Mouse (Mus musculus) lung, postnatal 10 days (tissue): Measurements from ENCODE around the gene Gpr132.

Experiments used
- DNase-seq: peaks from one replicate; pipeline ENCODE4 v3.0.0; 2021

Gene Gpr132

DNA sequence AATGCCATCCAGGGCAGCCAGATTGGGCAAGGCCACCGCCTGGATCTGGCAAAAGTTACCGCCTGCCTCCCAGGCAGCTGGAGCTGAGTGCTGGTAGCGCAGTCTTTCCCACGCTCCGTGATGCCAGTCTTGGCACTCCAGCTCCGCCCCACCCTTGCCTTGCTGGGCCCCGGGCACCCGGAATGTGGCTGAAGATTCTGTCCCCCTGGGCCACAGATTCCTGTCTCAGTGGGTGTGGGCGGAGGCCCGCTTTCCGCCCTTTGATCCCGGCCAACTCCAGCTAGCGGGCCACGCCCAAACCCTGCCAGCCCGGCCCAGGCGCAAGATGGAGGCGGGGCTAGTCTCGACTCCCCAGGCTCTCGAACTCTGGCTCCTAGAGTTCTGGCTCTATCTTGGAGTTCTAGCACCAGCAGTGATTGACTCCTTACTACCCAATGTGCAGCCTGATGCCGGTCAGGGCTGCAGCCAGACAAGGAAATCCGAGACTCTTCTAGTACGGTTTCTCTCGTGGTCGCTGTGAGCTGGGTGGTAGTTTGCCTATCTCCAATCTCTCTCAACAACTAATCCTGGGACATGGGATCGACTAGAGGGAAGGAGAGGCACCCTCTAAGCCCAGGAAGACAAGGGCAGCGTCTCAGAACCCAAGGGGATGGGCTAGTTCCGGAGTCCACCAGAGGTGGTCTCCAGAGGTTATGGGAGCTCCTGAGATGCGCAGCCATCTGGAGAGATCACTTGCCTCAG, 8.5 kb upstream of the Gpr132 start:
- DNase-seq = peak; percentile 87

DNA sequence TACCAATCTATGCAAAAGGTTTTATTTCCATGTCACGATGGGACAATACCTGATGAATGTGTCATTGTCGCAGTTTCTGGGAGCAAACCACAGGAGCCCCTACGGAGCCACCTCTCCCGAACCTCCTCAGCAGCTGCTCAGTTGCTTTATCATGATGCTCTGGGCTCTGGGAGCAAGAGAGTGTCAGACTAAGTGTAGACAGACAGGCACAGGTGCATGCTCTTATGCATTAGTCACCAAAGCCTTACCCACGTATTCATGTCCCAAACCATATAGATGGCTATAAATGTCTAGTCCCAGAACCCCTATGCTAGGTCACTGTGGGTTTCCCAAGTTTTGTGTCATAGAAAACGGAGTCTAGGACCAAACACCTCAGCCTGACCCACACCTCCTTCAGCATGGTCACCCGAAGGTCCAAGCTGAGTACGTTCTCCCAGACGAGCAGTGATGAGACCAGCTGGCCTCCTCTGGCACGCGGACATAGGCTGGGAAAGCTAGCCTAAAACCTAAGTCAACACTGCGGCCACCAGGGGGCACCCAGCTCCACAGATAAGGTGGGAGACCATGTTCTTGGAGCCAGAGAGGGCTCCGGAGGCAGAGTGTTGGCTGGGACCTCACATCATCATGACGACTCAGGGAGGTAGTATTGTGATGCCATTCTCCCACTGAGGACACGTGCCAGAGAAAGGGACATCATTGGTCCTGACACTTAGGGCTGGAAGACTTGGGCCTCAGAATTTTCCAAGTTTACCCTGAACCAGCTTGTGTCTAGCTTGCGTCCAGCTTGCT, 7.4 kb upstream of the Gpr132 start:
- DNase-seq = peak; percentile 96

DNA sequence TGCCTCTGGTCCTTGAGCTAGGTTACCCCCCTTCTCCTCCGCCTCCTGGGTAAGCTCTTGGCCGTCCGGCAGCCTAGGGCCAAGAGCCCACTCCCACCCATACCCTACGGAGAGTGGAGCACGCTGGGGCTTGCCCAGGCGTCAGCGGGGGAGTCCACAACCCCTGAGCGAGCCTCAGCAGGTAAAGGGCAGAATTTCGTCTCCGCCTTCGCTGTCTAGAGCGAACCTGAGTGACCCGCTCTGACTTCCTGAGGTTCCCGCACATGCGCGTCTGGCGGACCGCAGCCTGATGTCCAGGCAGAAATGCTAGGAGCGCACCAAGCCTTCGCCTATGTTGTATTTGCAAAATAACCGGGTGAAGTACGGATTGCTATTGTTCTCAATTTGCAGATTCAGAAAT, 6.2 kb upstream of the Gpr132 start:
- no peak for DNase-seq

DNA sequence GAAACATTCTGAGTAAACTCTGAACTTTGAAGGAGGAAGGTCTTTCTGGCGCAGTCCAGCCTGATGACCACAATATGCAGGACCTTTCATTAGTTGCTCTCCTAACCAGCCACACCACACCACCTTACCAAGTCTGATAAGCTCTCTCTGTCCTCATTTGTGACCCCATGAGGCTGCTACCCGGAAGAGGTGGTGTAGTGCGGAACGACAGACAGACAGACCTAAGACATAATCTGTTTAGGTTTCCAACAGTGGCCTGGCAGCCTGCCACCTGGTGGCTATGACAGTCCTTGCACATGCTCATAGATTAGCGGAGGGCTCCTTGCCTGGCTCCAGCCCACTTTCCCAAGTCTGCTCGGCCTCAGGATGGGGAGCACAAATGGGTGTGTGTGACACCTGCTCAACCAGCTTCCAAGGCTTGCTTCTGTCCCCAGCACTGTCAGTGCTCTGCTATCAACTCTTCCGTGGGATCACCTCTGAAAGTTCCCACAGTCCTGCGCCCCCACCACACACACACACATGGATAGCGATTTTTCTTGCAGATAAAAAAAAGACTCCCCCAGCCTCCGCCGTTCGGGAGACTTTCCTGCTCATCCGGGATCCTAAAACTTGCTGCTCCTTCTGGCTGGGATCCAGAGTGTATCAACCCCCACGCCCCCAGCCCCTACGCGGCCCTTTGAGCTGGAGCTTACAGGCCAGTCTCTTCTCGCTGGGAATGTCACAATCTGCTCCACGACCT, 5.6 kb upstream of the Gpr132 start:
- DNase-seq = peak; percentile 85

DNA sequence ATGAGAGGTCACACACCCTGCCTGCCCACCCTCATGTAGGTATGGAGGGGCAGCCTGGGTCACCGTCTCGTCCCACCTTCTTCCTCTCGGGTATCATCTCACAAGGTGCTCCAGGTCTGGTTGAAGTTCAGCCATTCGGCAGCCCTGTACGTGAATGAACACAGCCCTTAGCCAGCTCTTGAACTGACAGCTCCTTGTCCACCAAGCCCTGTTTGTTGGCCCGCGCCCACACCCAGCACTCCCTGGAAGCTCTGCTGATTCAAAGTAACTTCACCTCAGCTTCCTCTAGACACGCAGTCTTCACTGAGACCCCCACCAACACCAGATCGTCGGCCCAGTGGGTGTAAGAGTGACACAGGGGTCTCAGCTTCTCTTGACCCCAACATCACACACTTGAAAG, 5.0 kb upstream of the Gpr132 start:
- DNase-seq = no peak

DNA sequence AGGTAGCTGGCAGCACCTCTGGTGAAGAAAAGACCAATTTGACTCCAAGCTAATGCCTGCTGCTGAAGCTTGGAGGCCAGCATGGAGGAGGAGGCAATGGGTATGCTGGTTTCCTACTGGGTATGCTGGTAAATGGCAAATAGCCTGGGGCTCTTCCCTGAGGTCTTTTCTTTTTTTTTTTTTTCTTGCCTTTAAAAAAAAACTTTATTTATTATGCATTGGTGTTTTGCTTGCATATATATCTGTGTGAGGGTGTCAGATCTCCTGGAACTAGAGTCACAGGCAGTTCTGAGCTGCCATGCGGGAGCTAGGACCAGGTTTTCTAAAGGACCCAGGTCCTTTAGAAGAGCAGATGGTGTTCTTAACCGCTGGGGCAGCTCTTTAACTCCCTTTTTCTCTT, 3.2 kb upstream of the Gpr132 start:
- no peak for DNase-seq

DNA sequence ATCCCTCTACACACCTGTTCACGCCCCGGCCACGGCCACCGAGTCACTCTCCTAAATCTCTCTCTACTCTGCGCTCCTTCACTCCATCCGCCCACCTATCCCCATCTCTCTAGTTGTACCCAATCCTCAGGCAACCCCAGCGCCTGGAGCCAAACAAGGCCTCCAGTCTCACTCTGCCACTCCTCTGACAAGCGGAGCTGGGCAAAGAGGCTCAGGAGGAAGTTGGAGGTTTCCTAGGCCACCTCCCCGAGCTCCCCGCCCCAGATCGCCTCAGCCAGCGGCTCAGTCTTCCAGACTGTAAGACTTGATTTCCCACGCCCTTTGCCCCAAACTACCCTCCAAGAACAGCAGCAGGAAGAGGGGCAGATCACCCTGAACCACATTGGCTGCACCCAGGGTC, 2.7 kb upstream of the Gpr132 start:
- no peak for DNase-seq

DNA sequence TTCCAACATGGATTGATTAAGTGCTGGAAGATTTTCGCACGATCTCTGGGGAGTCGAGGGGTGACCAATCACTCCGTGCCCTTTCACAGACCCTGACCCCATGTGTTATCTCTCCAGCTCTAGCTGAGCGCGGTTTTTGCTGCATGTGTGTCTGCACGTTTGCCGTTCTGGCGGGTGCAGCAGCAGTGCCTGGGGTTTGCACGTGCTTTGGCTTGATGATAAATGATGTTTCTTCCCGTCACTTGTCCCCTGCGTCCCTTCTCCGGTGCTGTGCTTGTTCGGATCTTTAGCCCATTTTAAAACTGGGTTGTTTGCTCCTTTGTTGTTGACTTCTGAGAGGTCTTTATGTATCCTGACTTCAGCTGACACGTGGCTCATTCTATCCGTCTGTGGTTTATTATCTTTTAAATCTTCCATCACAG, 1.8 kb upstream of the Gpr132 start:
- no peak for DNase-seq

DNA sequence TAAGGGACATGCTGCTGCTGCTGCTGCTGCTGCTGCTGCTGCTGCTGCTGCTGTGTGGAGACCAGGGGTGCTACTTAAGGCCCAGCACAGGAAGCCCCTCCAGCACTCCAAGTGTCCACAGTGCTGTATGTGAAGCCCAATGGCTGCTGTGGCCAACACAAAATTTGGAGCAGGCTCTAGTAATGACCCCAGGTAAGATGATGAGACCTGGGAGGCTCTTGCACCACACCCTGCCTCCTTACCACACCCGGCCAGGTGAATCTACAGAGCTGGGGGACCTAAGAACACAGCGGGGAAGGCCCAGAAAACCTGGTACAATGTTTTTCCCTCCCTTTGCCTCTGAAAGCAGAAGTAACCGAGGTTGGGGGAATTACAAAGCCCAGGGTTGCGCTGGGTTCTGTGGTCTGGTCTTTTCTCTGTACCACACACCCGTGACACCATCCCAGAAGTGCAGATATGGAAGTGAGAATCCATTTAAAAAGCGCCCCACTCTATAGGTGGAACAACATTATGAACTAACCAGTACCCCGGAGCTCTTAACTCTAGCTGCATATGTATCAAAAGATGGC, 838 bp downstream of the Gpr132 start:
- no peak for DNase-seq

DNA sequence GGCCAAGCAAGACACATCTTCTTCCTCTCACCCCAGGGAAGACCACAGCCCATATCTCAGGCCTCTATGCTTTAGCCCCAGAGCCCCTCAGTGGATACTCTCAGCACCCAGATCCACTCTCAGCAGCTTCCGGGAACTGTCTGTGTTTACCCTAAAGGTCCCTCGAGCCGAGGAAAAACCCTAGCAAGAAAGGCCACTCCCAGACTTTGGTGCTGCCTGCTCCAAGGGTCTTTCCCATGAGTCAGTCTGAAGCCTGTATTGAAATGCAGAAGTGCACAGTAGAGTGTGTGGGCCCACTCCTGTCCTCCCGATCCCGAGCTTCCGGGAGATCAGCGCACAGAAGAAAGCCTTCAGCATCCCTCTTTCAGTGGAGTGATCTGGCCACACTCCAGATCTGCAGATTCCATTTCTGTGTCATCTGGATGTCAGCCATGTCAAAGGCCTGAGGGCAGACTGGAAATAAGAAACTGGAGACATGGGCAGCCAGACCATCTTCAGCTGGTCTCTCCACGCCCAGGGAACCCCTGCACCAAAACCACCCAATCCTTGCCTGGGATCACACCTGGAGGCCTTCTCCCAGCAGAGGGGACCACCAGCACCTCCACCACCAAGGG, 1.5 kb downstream of the Gpr132 start:
- DNase-seq = peak; percentile 55

DNA sequence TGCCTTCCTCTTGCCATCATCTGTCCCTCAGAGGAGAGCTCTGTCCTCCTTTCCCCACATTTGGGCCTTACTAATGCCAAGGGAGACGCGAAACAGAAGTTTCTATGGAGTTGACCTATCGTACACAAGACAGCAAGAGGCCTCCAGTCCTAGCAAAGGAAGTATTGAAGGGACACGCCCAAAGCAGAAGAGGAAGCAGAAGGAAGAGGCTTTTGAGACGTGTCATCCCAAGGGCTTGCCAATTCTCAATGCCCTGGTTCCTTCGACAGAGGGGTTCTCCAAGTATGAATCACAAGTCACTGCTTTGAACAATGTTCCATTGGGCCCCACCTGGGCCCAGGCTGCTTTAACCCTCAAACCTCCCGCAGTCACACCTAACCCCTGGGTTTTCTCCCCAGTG, 3.2 kb downstream of the Gpr132 start:
- no peak for DNase-seq

DNA sequence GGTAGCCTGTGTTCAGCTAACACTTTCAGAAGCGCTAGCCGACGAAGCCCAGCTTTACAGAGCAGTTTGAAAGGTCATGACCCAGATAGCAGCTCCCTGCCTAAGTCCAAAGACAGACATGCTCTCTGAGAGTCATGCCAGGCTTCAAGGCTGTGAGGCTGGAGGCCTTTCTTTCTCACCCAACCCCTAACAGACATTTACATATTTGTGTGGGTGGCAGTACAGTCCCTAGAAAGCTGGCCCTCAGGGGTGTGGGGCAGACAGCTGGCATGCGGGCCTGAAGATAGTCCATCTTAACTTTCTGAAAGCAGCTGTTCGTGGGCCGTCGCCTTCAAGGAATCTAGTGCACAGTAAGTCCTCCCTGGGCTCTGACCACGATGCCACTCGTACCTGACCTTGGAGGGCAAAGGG, 6.1 kb downstream of the Gpr132 start:
- peak; percentile 69 for DNase-seq

DNA sequence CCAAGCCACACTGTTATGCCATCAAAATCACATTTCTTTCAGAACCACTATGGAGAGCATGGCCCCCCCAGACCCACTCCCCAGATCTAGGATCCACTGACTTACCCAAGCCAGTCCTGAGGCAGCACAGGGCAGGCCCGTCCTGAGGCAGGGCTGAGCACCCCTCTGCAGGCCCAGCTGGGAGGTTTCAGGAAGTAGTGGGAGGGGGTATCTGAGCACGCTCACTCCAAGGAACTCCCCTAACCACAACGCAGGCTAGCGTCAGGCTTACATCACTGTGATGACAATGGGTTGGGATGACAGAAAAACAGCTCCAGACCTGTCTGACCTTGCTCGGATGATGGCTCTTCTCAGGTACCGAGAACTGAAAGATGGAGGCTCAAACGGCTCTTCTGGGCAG, 7.3 kb downstream of the Gpr132 start:
- no peak for DNase-seq

DNA sequence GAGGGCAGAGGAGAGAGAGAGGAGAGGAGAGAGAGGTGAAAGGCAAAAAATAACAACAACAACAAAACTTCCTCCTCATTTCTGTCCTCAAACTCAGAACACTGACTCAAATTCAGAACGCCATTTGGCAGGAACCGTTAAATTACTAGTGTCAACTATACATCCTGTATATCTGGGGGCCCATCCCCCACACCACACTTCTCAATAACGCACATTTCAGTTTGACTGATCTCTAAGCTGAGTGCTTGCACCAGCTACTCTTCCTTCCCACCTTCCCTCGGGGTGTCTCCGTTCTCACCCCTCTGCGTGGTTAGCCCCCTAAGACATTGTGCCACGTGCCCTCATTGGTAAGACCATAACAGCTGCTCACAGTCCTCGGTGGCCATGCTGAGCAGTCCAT, 8.1 kb downstream of the Gpr132 start:
- no peak for DNase-seq

DNA sequence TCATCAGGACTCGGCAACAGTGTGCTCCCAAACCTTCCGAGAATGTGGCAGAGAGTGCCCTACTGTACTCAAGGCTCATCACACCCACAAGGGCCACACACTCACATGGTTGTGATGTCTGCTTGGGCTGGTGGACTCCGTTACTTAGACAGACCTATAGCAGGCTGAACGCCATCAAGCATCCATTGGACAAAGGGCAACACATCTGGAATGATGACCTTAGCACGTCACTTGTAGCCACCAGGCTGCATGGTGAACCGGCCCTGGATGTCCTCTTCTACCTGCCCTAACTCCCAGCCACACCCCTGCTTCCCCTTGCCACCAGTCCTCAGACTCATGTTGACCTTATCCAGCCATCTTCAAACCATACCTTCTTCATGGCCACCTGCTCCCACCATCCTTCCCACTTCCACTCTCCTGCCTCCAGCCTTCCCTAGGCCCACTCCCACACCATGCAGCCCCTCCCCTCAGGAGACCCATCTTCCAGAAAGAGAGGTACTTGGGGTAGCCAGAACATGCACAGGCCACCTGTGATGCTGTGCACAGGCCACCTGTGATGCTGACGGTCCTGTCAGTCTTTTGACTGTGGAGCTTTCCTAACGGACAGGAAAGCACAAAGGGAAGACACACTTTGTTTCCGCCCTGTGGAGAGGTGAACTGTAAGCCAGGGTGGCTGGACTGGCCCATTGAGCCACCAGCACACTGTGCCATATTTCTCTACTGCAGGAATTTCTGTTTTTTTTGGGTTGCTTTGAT, 9.3 kb downstream of the Gpr132 start:
- DNase-seq = no peak

DNA sequence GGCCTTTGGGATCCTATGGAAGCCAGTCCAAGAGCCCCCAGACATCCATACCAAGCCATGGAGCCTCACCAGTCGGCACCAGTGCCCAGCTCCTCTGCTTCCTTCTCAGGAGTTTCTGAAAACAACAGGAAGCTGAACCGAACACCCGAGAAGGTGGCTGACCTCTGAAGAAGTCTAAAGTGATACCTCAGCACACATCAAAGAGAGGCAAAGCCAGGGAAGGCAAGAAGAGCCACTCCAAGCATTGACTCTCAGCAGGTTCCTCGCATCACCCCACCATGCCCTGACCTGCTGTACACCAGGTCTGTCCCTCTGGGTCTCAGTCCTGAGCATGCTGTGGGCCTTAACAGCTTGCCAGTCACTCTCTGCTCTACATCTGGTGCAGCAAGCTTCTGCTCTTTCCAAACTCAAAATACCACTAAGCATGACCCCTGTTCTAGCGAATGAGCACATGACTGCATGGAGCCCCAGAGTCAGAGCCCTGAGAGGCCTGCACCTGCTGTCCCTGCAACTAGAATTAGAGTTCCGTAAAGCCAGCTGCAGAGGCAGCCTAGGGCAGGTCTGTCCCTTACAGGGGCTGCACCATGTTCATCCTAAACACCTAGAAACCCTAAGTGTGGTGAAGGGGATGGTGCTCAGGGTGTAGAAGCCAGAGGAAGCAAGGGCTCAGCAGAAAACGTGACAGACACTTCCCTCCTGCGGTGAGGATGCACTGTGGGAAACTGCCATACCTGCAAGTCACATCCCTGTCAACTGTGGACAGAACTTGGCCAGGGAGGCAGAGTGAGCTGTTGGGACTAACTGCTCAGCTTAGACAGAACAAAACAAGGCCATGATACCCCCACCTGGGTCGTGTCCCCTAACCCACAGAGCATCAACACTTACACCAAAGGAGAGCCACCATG, 10.8 kb downstream of the Gpr132 start:
- DNase-seq = no peak

DNA sequence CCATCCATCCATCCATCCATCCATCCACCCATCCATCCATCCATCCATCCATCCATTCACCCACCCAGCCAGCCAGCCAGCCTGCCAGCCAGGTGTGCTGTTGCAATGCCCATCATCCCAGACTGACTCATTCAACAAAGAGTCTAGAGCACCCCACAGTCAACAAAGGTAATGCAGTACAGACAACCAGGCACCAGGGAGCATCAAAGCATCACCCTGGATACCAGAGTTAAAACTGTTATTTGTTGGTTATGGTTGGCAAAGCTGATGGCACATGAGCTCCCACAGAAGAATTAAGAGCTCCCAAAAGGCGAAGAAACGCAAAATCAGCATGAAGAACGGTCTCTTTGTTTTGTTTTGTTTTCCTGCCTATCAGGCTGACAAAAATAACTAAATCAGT, 11.7 kb downstream of the Gpr132 start:
- DNase-seq = no peak

DNA sequence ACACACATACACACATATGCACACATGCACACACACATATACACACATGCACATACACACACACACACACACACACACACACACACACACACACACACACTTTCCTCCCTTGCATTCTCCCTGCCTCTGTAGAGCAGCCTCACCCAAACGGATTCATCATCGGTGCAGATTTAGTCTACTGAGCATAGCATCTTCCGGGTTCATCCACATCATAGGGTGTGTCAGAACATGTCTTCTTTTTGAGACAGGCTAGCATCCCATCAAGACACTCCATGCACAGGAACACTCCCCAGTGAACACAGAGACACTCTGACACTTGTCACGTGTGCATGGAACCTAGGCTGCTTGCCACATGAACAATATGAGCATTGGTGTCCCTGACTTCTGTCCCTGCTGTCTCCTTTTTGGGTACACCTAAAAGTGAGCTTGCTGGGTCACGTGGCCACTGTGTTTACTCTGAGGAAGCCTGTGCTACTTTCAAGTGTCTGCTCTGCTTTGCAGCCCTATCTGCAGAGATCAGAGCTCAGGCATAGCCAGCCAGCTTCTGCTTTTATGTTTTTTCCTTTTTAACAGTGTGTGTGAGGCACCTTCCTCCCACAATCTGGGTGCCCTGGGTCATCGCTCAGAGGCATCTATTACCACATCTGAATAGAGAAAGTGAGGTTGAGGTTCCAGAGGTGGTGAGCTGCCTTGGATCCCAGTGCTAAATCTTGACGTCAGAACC, 13.3 kb downstream of the Gpr132 start:
- DNase-seq = no peak

DNA sequence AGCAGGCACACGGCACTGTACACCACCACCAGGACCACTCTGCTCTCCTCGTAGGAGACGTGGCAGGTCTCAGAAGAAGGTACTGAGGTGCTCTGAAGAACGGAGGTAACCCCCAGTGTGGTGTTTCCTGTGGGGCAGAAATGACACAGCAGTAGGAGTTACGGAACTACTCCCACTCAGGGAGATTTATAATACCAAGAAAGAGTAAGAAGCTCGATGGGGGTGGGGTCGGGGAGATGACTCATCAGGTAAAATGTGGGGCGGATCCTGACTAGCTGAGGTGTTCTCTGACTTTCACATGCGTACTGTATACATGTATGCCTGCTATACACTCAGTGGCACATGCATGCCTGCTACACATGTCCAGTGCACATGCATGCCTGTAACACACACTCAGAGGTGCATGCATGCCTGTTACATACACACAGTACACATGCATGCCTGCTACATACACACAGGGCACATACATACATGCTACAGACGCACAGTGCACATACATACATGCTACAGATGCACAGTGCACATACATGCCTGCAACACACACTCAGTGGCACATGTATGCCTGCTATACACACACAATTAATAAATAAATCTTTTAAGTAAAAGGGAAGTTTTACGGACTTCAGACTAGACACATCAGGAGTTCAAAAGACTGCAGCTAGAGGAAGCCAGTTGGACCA, 14.8 kb downstream of the Gpr132 start:
- DNase-seq = no peak

DNA sequence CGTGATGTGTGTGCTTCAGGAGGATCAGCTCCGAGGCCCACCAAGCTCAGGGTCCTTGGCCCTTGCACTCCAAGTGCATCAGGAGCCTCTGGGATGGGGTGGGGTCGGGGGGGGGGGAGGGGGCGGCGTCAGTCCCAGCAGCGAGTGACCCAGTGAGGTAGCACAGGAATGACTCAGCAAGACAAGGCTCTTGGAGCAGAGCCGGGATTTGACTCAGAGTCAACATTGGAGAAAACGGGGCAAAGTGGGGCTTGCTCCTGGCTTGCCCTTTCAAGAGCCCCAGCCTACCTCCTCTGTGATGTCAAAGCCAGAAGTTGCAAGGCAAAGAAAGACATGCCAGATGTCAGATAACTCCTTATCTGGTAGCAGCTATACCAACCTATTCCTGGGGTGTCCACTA, 16.9 kb downstream of the Gpr132 start:
- DNase-seq = no peak
